Mouse (Mus musculus): ENCODE measurements at regions not wholly inside any gene's neighbourhood (a gene's known extent, or its start where the extent isn't known, plus 50 kb on each side); places are given as distances from the start of the nearest gene placed in this dataset.

GRCm38 (mm10) chr7:51266879-51267278 is 243.9 kb upstream of the Ano5 start:
- TF ChIP-seq CTCF (conservative IDR thresholded peaks at IDR 0.05; ENCODE audit: low read length) (0 out of 2 replicates have a peak, but pooled peaks have one; percentile 5), NANOG (IDR thresholded peaks at IDR 0.05; ENCODE audit: borderline replicate concordance, low read length) (no peak), POU5F1 (IDR thresholded peaks at IDR 0.05; ENCODE audit: borderline replicate concordance, low read length) (no peak)

Measured in E14TG2a.4 (cell line).